Comparison of ENCODE assay signal across 8 mouse cellular contexts in the genomic region with DNA sequence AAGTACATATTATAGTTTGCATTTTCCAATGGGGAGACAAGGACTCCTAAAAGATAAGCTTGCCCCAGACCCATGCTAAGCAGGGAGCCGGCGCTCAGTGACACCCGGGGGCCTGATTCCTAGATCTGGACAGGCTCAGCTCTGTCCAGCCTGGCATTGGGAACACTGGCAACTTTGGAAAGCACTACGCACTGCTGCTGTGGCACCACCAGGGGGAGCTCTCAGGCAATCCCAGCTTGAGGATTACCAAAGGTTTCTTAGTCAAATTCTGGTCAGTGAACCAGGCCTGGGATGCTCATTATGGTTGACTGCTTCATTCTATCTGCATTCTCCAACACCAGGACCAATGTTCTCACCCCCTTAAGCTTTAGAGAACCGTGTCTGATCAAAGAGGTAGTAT. TPM values are rescaled to one million over a fixed set of nuclear protein-coding genes. Genes with fewer than 3 reads are reported as not detected.
DNase-seq lines count a peak whose midpoint lies in the region; ATAC-seq and TF ChIP-seq lines count a peak whose summit lies in the region.

No protein-coding gene starts in this region.

- DNase-seq in forebrain, postnatal 0 days, result peak; percentile 62
- peak; percentile 35 for DNase-seq in spleen, adult 12 weeks (ENCODE audit: low spot score)
- DNase-seq in spleen, postnatal 36 days (ENCODE audit: low spot score in 2 of 2), result no peak
- peak; percentile 90 to 93 for DNase-seq in cerebellum, postnatal 10 days
- DNase-seq in heart, postnatal 36 days, result peak; percentile 75 to 82
- DNase-seq in liver, embryonic 11.5 days (ENCODE audit: low spot score), result peak; percentile 61
- DNase-seq in right cerebral cortex, postnatal 4 days, result peak; percentile 71

- no peaks in the 10 kb centered on the region for H3K9me3 ChIP-seq in forebrain, postnatal 0 days (ENCODE audit: low read length)
- H3K9me3 ChIP-seq in forebrain, embryonic 16.5 days (ENCODE audit: control insufficient read depth, low read length), result no peaks in the 10 kb centered on the region
- H3K9me3 ChIP-seq in liver, embryonic 11.5 days (ENCODE audit: control insufficient read depth, low read length), result no peaks in the 10 kb centered on the region

- no peaks in the 10 kb centered on the region for H3K27me3 ChIP-seq in forebrain, postnatal 0 days (ENCODE audit: insufficient read depth, low read length)
- H3K27me3 ChIP-seq in forebrain, embryonic 16.5 days (replicated peaks; ENCODE audit: control insufficient read depth, insufficient read depth, low read length), result no peaks in the 10 kb centered on the region
- no peaks in the 10 kb centered on the region for H3K27me3 ChIP-seq in liver, embryonic 11.5 days (replicated peaks; ENCODE audit: control insufficient read depth, insufficient read depth, low read length)

- no peak overlapping the region for H3K27ac ChIP-seq in forebrain, postnatal 0 days (ENCODE audit: low read depth, low read length)
- H3K27ac ChIP-seq in forebrain, embryonic 16.5 days (ENCODE audit: low read length), result no peak overlapping the region
- H3K27ac ChIP-seq in liver, embryonic 11.5 days (ENCODE audit: low read depth, low read length), result no peak overlapping the region

- H3K4me2 ChIP-seq in forebrain, postnatal 0 days (ENCODE audit: low read depth), result no peak overlapping the region
- no peak overlapping the region for H3K4me2 ChIP-seq in forebrain, embryonic 16.5 days (ENCODE audit: low read length)
- H3K4me2 ChIP-seq in liver, embryonic 11.5 days, result no peak overlapping the region

- peaks cover 6% of the 10 kb centered on the region for H3K4me1 ChIP-seq in forebrain, postnatal 0 days (ENCODE audit: insufficient read depth)
- peaks cover 31% of the 10 kb centered on the region for H3K4me1 ChIP-seq in forebrain, embryonic 16.5 days (replicated peaks; ENCODE audit: control insufficient read depth, insufficient read depth, low read length)
- H3K4me1 ChIP-seq in liver, embryonic 11.5 days (replicated peaks; ENCODE audit: control insufficient read depth, insufficient read depth, low read length), result no peaks in the 10 kb centered on the region; the same call in 1 of the 2 replicates

- no peak for ATAC-seq in forebrain, postnatal 0 days
- ATAC-seq in forebrain, embryonic 16.5 days, result no peak
- ATAC-seq in liver, embryonic 11.5 days (replicated peaks; ENCODE audit: low FRiP score), result no peak

- H3K36me3 ChIP-seq in forebrain, postnatal 0 days (ENCODE audit: insufficient read depth), result peaks cover 41% of the 10 kb centered on the region
- H3K36me3 ChIP-seq in forebrain, embryonic 16.5 days (ENCODE audit: control insufficient read depth, insufficient read depth), result peaks cover 4% of the 10 kb centered on the region
- peaks cover 9% of the 10 kb centered on the region; the same call in 1 of the 2 replicates for H3K36me3 ChIP-seq in liver, embryonic 11.5 days (ENCODE audit: control insufficient read depth, insufficient read depth, low read length)

- no peak overlapping the region for H3K4me3 ChIP-seq in forebrain, postnatal 0 days (ENCODE audit: low read depth, low read length)
- no peak overlapping the region for H3K4me3 ChIP-seq in forebrain, embryonic 16.5 days (replicated peaks; ENCODE audit: low read length)
- no peak overlapping the region for H3K4me3 ChIP-seq in liver, embryonic 11.5 days (ENCODE audit: low read depth, low read length)

- H3K9ac ChIP-seq in forebrain, postnatal 0 days, result no peak overlapping the region
- H3K9ac ChIP-seq in forebrain, embryonic 16.5 days (replicated peaks; ENCODE audit: low read depth, low read length), result no peak overlapping the region
- no peak overlapping the region for H3K9ac ChIP-seq in liver, embryonic 11.5 days (ENCODE audit: low read depth, low read length)

- 36% methylated on average over 5 of the region's 5 CpGs for WGBS in forebrain, postnatal 0 days
- WGBS in forebrain, embryonic 16.5 days, result 34% methylated on average over 5 of the region's 5 CpGs
- 26% methylated on average over 5 of the region's 5 CpGs for WGBS in liver, embryonic 11.5 days

- intact Hi-C loops in heart, postnatal 36 days (cut with DNase I), result loop anchor here (2.0 kb wide), 1 partner anchor 22 kb away; a partner anchor contains a TSS

- peak; percentile 82 for TF ChIP-seq CTCF in forebrain, postnatal 0 days (IDR thresholded peaks at IDR 0.05; ENCODE audit: low read depth)

RNA-seq across cellular contexts. Expression of a gene that starts 21.7 kb away (rescaled TPM):
- 133 and 153 TPM in 2 replicates for total RNA-seq in forebrain, postnatal 0 days (2014; rRNA removed)
- 41.2 and 60.4 TPM in 2 replicates for polyA plus RNA-seq in forebrain, postnatal 0 days (2015; fragmentation: Nextera tagmentation; extraction: Ambion mirVana)
- 52.3 and 54.6 TPM in 2 replicates for polyA plus RNA-seq in forebrain, embryonic 16.5 days (2015; fragmentation: Nextera tagmentation; extraction: Ambion mirVana)
- 10 to 100 TPM; 57.7 to 67.8 TPM for total RNA-seq in heart, postnatal 36 days (2021)
- 3.4 and 3.6 TPM in 2 replicates for polyA plus RNA-seq in liver, embryonic 11.5 days (2014; fragmentation: Nextera tagmentation; extraction: Ambion mirVana)

RNA-seq across cellular contexts. Expression of a gene that starts 21.8 kb away (rescaled TPM):
- 10.5 and 14.6 TPM in 2 replicates for total RNA-seq in forebrain, postnatal 0 days (2014; rRNA removed)
- polyA plus RNA-seq in forebrain, postnatal 0 days (2015; fragmentation: Nextera tagmentation; extraction: Ambion mirVana), result 7.2 and 11.8 TPM in 2 replicates
- polyA plus RNA-seq in forebrain, embryonic 16.5 days (2015; fragmentation: Nextera tagmentation; extraction: Ambion mirVana), result 11.5 and 14.1 TPM in 2 replicates
- under 1 TPM in 1 of 2 experiments, not detected in 1; 0.38 TPM for total RNA-seq in heart, postnatal 36 days (2021)
- 4.1 and 5.4 TPM in 2 replicates for polyA plus RNA-seq in liver, embryonic 11.5 days (2014; fragmentation: Nextera tagmentation; extraction: Ambion mirVana)

Comparison
In these comparisons a context has a peak if more than half of its experiments do, and no peak if none do; other contexts are left out.
1. DNase-seq: peak in forebrain, postnatal 0 days (single experiment), spleen, adult 12 weeks (single experiment), cerebellum, postnatal 10 days (2 of 2), heart, postnatal 36 days (2 of 2), liver, embryonic 11.5 days (single experiment) and right cerebral cortex, postnatal 4 days (single experiment); none in spleen, postnatal 36 days (0 of 2).